Mouse (Mus musculus) stomach, embryonic 15.5 days (tissue): Measurements from ENCODE around the gene Slc25a25. TPM values are rescaled to one million over a fixed set of nuclear protein-coding genes. Genes with fewer than 3 reads are reported as not detected.
"Not testable (repeated sequence)": the region's sequence is repeated elsewhere in the genome, so short reads cannot be mapped to it uniquely, and the experiment has no call there.

Experiments
- ATAC-seq: fragments of 200-750 bp; cut with Nextera tagmentation; 2 replicates; pipeline ENCODE4 v1.8.0; 2017; ENCODE audit warnings: low read depth, moderate number of reproducible peaks, moderate TSS enrichment; ENCODE audit not compliant: insufficient read depth, low FRiP score
- H3K27ac ChIP-seq: fragments of 300-500 bp; sonication (generic); 2 replicates; pipeline ENCODE4 v1.5.1; 2015; ENCODE audit warnings: mild to moderate bottlenecking, inconsistent platforms
- H3K27me3 ChIP-seq: fragments of 300-500 bp; sonication (generic); replicated peaks from 2 replicates; pipeline ENCODE4 v1.6.1; 2015; ENCODE audit warnings: inconsistent platforms
- H3K36me3 ChIP-seq: fragments of 300-500 bp; sonication (generic); 2 replicates; pipeline ENCODE4 v1.6.1; 2015; ENCODE audit warnings: inconsistent platforms
- H3K4me1 ChIP-seq: fragments of 300-500 bp; sonication (generic); 2 replicates; pipeline ENCODE4 v1.6.1; 2015; ENCODE audit warnings: inconsistent platforms
- H3K4me2 ChIP-seq: fragments of 300-500 bp; sonication (generic); 2 replicates; pipeline ENCODE4 v1.6.1; 2015; ENCODE audit warnings: mild to moderate bottlenecking, inconsistent platforms
- H3K4me3 ChIP-seq: fragments of 300-500 bp; sonication (generic); replicated peaks from 2 replicates; pipeline ENCODE4 v1.5.1; 2015; ENCODE audit warnings: inconsistent platforms
- H3K9ac ChIP-seq: fragments of 300-500 bp; sonication (generic); 2 replicates; pipeline ENCODE4 v1.6.1; 2015; ENCODE audit warnings: inconsistent platforms
- H3K9me3 ChIP-seq: fragments of 300-500 bp; sonication (generic); 2 replicates; pipeline ENCODE4 v1.6.1; 2016; ENCODE audit warnings: inconsistent platforms
- WGBS: fragments of 180-500 bp; shearing (Covaris S2); methylation state at CpG from one replicate; pipeline ENCODE4 v1.1.7; 2015; 5-methylcytosine and 5-hydroxymethylcytosine counted together
- polyA plus RNA-seq: library from polyadenylated mRNA; unstranded; fragments of >200 nt; fragmentation: Nextera tagmentation; extraction: Ambion mirVana; gene quantifications from 2 replicates; pipeline ENCODE4 v1.2.1, GENCODE M21; 2015

The Slc25a25 gene
- polyA plus RNA-seq, 1 experiment from 2014 or later = 17.6 TPM

GRCm38 (mm10) chr2:32485751-32486150, 34.5 kb upstream of the Slc25a25 start:
- Histone ChIP-seq H3K36me3 (no peaks in the 10 kb centered on the region), H3K27me3 (no peaks in the 10 kb centered on the region), H3K27ac (no peak overlapping the region), H3K9ac (no peak overlapping the region), H3K9me3 (no peaks in the 10 kb centered on the region), H3K4me1 (no peaks in the 10 kb centered on the region), H3K4me2 (no peak overlapping the region), H3K4me3 (no peak overlapping the region)
- no peak for ATAC-seq
- WGBS = 77% methylated on average over 4 of the region's 4 CpGs

GRCm38 (mm10) chr2:32484933-32485332, 33.7 kb upstream of the Slc25a25 start:
- no peaks in the 10 kb centered on the region for H3K9me3 ChIP-seq
- no peaks in the 10 kb centered on the region for H3K27me3 ChIP-seq
- no peak for ATAC-seq
- no peak overlapping the region for H3K4me3 ChIP-seq
- no peaks in the 10 kb centered on the region for H3K36me3 ChIP-seq
- no peak overlapping the region for H3K27ac ChIP-seq
- 77% methylated on average over 6 of the region's 6 CpGs for WGBS
- no peaks in the 10 kb centered on the region for H3K4me1 ChIP-seq
- no peak overlapping the region for H3K4me2 ChIP-seq
- no peak overlapping the region for H3K9ac ChIP-seq

GRCm38 (mm10) chr2:32483179-32483875, 32.1 kb upstream of the Slc25a25 start:
- Histone ChIP-seq H3K9ac (no peak overlapping the region), H3K4me3 (no peak overlapping the region), H3K4me1 (no peaks in the 10 kb centered on the region), H3K36me3 (no peaks in the 10 kb centered on the region), H3K4me2 (no peak overlapping the region), H3K27ac (no peak overlapping the region), H3K9me3 (no peaks in the 10 kb centered on the region), H3K27me3 (no peaks in the 10 kb centered on the region)
- WGBS = 75% methylated on average over 9 of the region's 9 CpGs
- no peak for ATAC-seq

GRCm38 (mm10) chr2:32482351-32482750, 31.1 kb upstream of the Slc25a25 start:
- Histone ChIP-seq H3K27ac (no peak overlapping the region), H3K4me2 (no peak overlapping the region), H3K9me3 (no peaks in the 10 kb centered on the region), H3K27me3 (no peaks in the 10 kb centered on the region), H3K4me1 (no peaks in the 10 kb centered on the region), H3K36me3 (no peaks in the 10 kb centered on the region), H3K9ac (no peak overlapping the region), H3K4me3 (no peak overlapping the region)
- no peak for ATAC-seq
- WGBS = 87% methylated on average over 8 of the region's 8 CpGs

- ATAC-seq, H3K9me3 ChIP-seq, H3K4me1 ChIP-seq, H3K27me3 ChIP-seq, H3K27ac ChIP-seq, H3K36me3 ChIP-seq, H3K4me3 ChIP-seq, H3K4me2 ChIP-seq, H3K9ac ChIP-seq: not testable (repeated sequence)
- 96% methylated on average over 8 of the region's 9 CpGs for WGBS
These were observed 24.1 kb upstream of the Slc25a25 start for GRCm38 (mm10) chr2:32475361-32475760.

- WGBS = 79% methylated on average over 6 of the region's 6 CpGs
- Histone ChIP-seq H3K4me1 (peaks cover 2% of the 10 kb centered on the region; the same call in 1 of the 2 replicates), H3K36me3 (no peaks in the 10 kb centered on the region), H3K4me3 (no peak overlapping the region), H3K9me3 (no peaks in the 10 kb centered on the region), H3K4me2 (0 out of 2 replicates have a peak overlapping the region, but pooled peaks have one; percentile 5), H3K27me3 (no peaks in the 10 kb centered on the region), H3K9ac (no peak overlapping the region), H3K27ac (peak overlapping the region; percentile 68)
- ATAC-seq = peak; percentile 58; the same call in 1 of the 2 replicates
These were observed 20.4 kb upstream of the Slc25a25 start for GRCm38 (mm10) chr2:32471681-32472061.

- H3K4me1 ChIP-seq = peaks cover 2% of the 10 kb centered on the region; the same call in 1 of the 2 replicates
- no peaks in the 10 kb centered on the region for H3K36me3 ChIP-seq
- H3K27me3 ChIP-seq = no peaks in the 10 kb centered on the region
- peak overlapping the region; percentile 68 for H3K27ac ChIP-seq
- H3K4me3 ChIP-seq = no peak overlapping the region
- no peak overlapping the region for H3K9ac ChIP-seq
- 0 out of 2 replicates have a peak overlapping the region, but pooled peaks have one; percentile 5 for H3K4me2 ChIP-seq
- no peaks in the 10 kb centered on the region for H3K9me3 ChIP-seq
- WGBS = 65% methylated on average over 6 of the region's 6 CpGs
- ATAC-seq = peak; percentile 83
These were observed 19.9 kb upstream of the Slc25a25 start for GRCm38 (mm10) chr2:32471001-32471680.

- H3K27me3 ChIP-seq = no peaks in the 10 kb centered on the region
- no peaks in the 10 kb centered on the region for H3K9me3 ChIP-seq
- no peaks in the 10 kb centered on the region for H3K36me3 ChIP-seq
- H3K9ac ChIP-seq = no peak overlapping the region
- ATAC-seq = peak; percentile 58; the same call in 1 of the 2 replicates
- peaks cover 6% of the 10 kb centered on the region; the same call in 1 of the 2 replicates for H3K4me1 ChIP-seq
- no peak overlapping the region; the same call in 1 of the 2 replicates for H3K4me2 ChIP-seq
- no peak overlapping the region for H3K4me3 ChIP-seq
- 27% methylated on average over 6 of the region's 6 CpGs for WGBS
- H3K27ac ChIP-seq = peak overlapping the region; percentile 61; the same call in 1 of the 2 replicates
These were observed 13.1 kb upstream of the Slc25a25 start for GRCm38 (mm10) chr2:32464212-32464891.

- Histone ChIP-seq H3K9me3 (no peaks in the 10 kb centered on the region), H3K4me2 (no peak overlapping the region), H3K27ac (0 out of 2 replicates have a peak overlapping the region, but pooled peaks have one; percentile 9), H3K4me1 (peaks cover 6% of the 10 kb centered on the region; the same call in 1 of the 2 replicates), H3K36me3 (no peaks in the 10 kb centered on the region), H3K9ac (no peak overlapping the region), H3K27me3 (no peaks in the 10 kb centered on the region), H3K4me3 (no peak overlapping the region)
- WGBS = 65% methylated on average over 2 of the region's 2 CpGs
- ATAC-seq = no peak
These were observed 12.5 kb upstream of the Slc25a25 start for GRCm38 (mm10) chr2:32463773-32464172.

GRCm38 (mm10) chr2:32459657-32460056, 8.4 kb upstream of the Slc25a25 start:
- Histone ChIP-seq H3K36me3 (peaks cover 10% of the 10 kb centered on the region; the same call in 1 of the 2 replicates), H3K27ac (no peak overlapping the region), H3K4me3 (no peak overlapping the region), H3K4me2 (no peak overlapping the region), H3K27me3 (no peaks in the 10 kb centered on the region), H3K9me3 (no peaks in the 10 kb centered on the region), H3K4me1 (peaks cover 4% of the 10 kb centered on the region; the same call in 1 of the 2 replicates), H3K9ac (no peak overlapping the region)
- ATAC-seq = no peak
- WGBS = 80% methylated on average over 2 of the region's 2 CpGs

- H3K4me2 ChIP-seq = no peak overlapping the region
- H3K4me3 ChIP-seq = no peak overlapping the region
- WGBS = 88% methylated on average over 2 of the region's 2 CpGs
- H3K27me3 ChIP-seq = no peaks in the 10 kb centered on the region
- peaks cover 10% of the 10 kb centered on the region; the same call in 1 of the 2 replicates for H3K36me3 ChIP-seq
- no peak overlapping the region for H3K27ac ChIP-seq
- no peak for ATAC-seq
- H3K9me3 ChIP-seq = no peaks in the 10 kb centered on the region
- no peak overlapping the region for H3K9ac ChIP-seq
- 0 out of 2 replicates have a peak, but pooled peaks cover 4% of the 10 kb centered on the region for H3K4me1 ChIP-seq
These were observed 7.1 kb upstream of the Slc25a25 start for GRCm38 (mm10) chr2:32458300-32458699.
